Mouse (Mus musculus): ENCODE data around the gene Vmn2r100.

The Vmn2r100 gene

GRCm38 (mm10) chr17:19504432-19504831 is at the start of gene Vmn2r100:
TSS of gene Vmn2r100 (plus strand) at chr17:19504732.
- DNase-seq (ENCODE audit: low spot score in 2 of 2): no peak

- no peak for DNase-seq (ENCODE audit: low spot score in 2 of 2)
Measured at GRCm38 (mm10) chr17:19482866-19483265, 21.7 kb upstream of the Vmn2r100 start.

GRCm38 (mm10) chr17:19576927-19577326 is 72.4 kb downstream of the Vmn2r100 start, which contains the start of gene Vmn2r101:
TSS of gene Vmn2r101 (plus strand) at chr17:19577227.
- DNase-seq (ENCODE audit: low spot score in 2 of 2): no peak

All from right cerebral cortex, postnatal 10 days (tissue).